Mouse (Mus musculus): ENCODE measurements around the gene Insc. TPM values are rescaled to one million over a fixed set of nuclear protein-coding genes. Genes with fewer than 3 reads are reported as not detected.

Gene Insc
- polyA plus RNA-seq, 1 experiment from 2014 or later, result 4.5 TPM

DNA sequence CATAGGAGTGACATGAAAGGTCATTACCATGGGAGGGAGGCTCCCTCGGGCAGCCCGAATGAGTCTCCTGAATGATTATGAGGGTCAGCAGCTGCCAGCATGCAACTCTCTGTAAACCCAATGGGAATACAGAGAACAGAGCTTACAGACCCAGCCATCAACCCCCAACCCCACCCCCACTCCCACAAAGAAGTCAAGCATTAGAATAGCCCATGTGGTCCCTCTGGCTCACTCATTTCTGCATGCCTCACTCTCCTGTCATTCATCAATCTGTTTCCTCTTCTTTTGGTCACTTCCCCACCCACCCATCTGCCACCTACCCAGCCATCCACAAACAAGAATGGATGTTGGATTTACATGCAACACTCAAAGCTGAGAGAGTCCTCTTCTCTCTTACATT lies 10.0 kb downstream of the Insc start:
- Histone ChIP-seq H3K4me2 (ENCODE audit: low read depth, low read length) (no peak overlapping the region), H3K27me3 (ENCODE audit: control insufficient read depth, insufficient read depth, low read depth, low read length) (no peaks in the 10 kb centered on the region), H3K27ac (ENCODE audit: low read length) (no peak overlapping the region), H3K4me1 (replicated peaks; ENCODE audit: control insufficient read depth, insufficient read depth, low read length) (no peaks in the 10 kb centered on the region), H3K9me3 (ENCODE audit: control insufficient read depth, low read length) (no peaks in the 10 kb centered on the region), H3K36me3 (ENCODE audit: control insufficient read depth, insufficient read depth, low read length) (no peaks in the 10 kb centered on the region), H3K9ac (ENCODE audit: low read length) (no peak overlapping the region), H3K4me3 (ENCODE audit: low read length) (no peak overlapping the region)
- 74% methylated on average over 2 of the region's 2 CpGs for WGBS
- ATAC-seq (ENCODE audit: low read depth), result no peak

DNA sequence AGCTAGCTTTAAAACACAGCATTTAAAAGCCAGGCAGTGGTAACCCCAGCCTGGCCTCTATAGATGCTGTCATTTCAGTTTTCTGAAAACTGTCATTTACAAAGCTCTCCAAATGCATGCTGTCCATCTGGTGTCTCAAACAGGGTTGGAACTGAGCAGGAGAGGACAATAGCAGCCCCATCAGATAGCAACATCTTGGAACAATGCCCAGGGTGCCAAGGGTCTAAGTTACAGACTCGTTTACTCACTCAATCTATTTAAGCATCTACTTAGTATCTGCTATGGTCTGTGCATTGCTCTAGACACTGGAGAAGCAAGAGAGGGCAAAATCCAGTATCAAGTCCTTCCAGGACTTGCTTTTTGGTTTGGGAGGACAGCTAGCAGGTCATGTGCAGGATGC lies 10.7 kb downstream of the Insc start:
- no peak overlapping the region for H3K9ac ChIP-seq (ENCODE audit: low read length)
- ATAC-seq (ENCODE audit: low read depth), result no peak
- no peak overlapping the region for H3K4me3 ChIP-seq (ENCODE audit: low read length)
- H3K9me3 ChIP-seq (ENCODE audit: control insufficient read depth, low read length), result no peaks in the 10 kb centered on the region
- 20% methylated on average over 1 of the region's 1 CpGs for WGBS
- H3K4me1 ChIP-seq (replicated peaks; ENCODE audit: control insufficient read depth, insufficient read depth, low read length), result no peaks in the 10 kb centered on the region
- H3K36me3 ChIP-seq (ENCODE audit: control insufficient read depth, insufficient read depth, low read length), result no peaks in the 10 kb centered on the region
- H3K27ac ChIP-seq (ENCODE audit: low read length), result no peak overlapping the region
- no peak overlapping the region for H3K4me2 ChIP-seq (ENCODE audit: low read depth, low read length)
- H3K27me3 ChIP-seq (ENCODE audit: control insufficient read depth, insufficient read depth, low read depth, low read length), result no peaks in the 10 kb centered on the region

DNA sequence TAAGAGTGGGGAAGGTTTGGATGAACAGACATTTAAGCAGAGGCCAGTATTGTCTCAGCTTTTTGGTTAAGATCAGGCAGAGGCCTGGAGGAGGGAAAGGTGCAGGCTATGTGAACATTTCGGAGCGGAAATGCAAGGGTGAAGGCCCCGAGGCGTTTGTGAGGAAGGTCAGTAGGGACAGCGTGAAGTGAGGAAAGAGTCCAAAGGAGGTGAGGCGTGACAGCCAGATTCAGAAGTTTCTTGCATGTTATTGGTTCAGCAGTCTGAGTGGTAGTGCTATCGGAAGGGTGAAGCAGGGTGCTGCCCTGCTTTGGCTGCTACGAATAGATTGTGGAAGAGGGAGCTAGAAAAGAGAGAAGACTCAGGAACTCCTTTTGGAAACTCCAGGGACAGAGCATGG lies 11.1 kb downstream of the Insc start:
- H3K27ac ChIP-seq (ENCODE audit: low read length), result no peak overlapping the region
- no peak overlapping the region for H3K9ac ChIP-seq (ENCODE audit: low read length)
- no peaks in the 10 kb centered on the region for H3K4me1 ChIP-seq (replicated peaks; ENCODE audit: control insufficient read depth, insufficient read depth, low read length)
- no peaks in the 10 kb centered on the region for H3K9me3 ChIP-seq (ENCODE audit: control insufficient read depth, low read length)
- ATAC-seq (ENCODE audit: low read depth), result no peak
- H3K4me2 ChIP-seq (ENCODE audit: low read depth, low read length), result no peak overlapping the region
- no peaks in the 10 kb centered on the region for H3K36me3 ChIP-seq (ENCODE audit: control insufficient read depth, insufficient read depth, low read length)
- H3K27me3 ChIP-seq (ENCODE audit: control insufficient read depth, insufficient read depth, low read depth, low read length), result no peaks in the 10 kb centered on the region
- WGBS, result 57% methylated on average over 8 of the region's 8 CpGs
- H3K4me3 ChIP-seq (ENCODE audit: low read length), result no peak overlapping the region

DNA sequence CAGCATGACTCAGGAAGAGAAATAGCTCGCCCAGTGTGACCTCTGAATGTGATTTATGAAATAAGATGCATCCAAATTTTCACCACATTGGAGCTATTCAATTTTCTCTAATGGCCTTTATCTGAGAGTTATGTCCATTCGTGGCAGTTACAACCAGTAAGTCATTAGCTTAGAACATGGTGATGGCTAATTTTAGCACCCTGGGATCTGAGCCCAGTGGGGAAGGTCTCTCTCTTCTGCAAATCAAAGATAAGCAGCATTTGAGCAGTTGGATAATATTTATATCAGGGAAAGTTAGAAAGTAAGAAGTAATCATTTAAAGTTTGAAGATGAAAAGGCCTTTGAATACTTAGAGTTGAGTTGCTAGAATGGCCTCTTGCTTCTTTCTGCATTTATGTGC lies 19.2 kb downstream of the Insc start:
- H3K36me3 ChIP-seq (ENCODE audit: control insufficient read depth, insufficient read depth, low read length), result no peaks in the 10 kb centered on the region
- H3K4me3 ChIP-seq (ENCODE audit: low read length), result no peak overlapping the region
- H3K27ac ChIP-seq (ENCODE audit: low read length), result no peak overlapping the region
- H3K9ac ChIP-seq (ENCODE audit: low read length), result no peak overlapping the region
- no peak overlapping the region for H3K4me2 ChIP-seq (ENCODE audit: low read depth, low read length)
- H3K9me3 ChIP-seq (ENCODE audit: control insufficient read depth, low read length), result no peaks in the 10 kb centered on the region
- H3K4me1 ChIP-seq (replicated peaks; ENCODE audit: control insufficient read depth, insufficient read depth, low read length), result no peaks in the 10 kb centered on the region
- 50% methylated on average over 2 of the region's 2 CpGs for WGBS
- ATAC-seq (ENCODE audit: low read depth), result no peak
- H3K27me3 ChIP-seq (ENCODE audit: control insufficient read depth, insufficient read depth, low read depth, low read length), result no peaks in the 10 kb centered on the region

DNA sequence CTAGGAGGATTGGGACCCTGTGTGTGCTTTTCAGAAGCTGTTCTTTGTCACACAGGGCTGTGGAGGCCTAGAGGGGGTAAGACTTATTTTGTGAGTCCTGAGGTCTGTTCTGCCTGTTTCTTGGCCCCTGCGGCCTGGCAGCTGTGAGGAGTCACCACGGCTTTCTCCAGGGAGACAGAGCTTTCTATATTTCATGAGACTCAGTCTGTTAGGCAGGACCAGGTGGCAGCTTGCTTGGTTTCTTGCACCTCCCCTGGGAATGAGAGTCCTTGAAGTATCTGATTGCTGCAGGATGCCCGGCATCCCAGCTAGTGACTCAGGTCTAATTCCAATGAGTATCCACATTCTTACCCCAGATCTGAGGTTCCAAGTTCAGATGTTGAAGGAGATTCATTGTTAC lies 21.8 kb downstream of the Insc start:
- WGBS, result 69% methylated on average over 3 of the region's 3 CpGs
- Histone ChIP-seq H3K27ac (ENCODE audit: low read length) (no peak overlapping the region), H3K36me3 (ENCODE audit: control insufficient read depth, insufficient read depth, low read length) (no peaks in the 10 kb centered on the region), H3K27me3 (ENCODE audit: control insufficient read depth, insufficient read depth, low read depth, low read length) (no peaks in the 10 kb centered on the region), H3K4me3 (ENCODE audit: low read length) (no peak overlapping the region), H3K9ac (ENCODE audit: low read length) (no peak overlapping the region), H3K9me3 (ENCODE audit: control insufficient read depth, low read length) (no peaks in the 10 kb centered on the region), H3K4me2 (ENCODE audit: low read depth, low read length) (no peak overlapping the region), H3K4me1 (replicated peaks; ENCODE audit: control insufficient read depth, insufficient read depth, low read length) (no peaks in the 10 kb centered on the region)
- ATAC-seq (ENCODE audit: low read depth), result no peak

DNA sequence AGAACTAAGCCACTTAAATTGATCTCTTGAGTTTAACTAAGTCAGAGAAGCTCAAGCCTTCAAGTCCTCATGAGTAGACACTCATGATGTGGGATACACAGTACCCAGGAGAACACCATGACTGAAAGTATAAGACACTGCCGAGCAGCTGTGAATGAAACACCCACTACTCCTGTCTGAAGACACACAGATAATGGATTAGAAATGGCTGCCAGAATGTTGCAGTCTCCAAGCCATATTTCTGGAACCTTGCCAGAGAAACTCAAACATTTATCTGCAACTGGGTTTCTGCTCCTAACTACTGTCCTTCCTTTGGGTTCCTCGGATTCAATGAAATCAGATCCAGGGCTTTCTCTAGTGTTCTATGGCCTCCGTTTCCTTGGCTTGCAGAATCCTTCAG lies 23.0 kb downstream of the Insc start:
- no peak for ATAC-seq (ENCODE audit: low read depth)
- Histone ChIP-seq H3K9ac (ENCODE audit: low read length) (no peak overlapping the region), H3K27me3 (ENCODE audit: control insufficient read depth, insufficient read depth, low read depth, low read length) (no peaks in the 10 kb centered on the region), H3K27ac (ENCODE audit: low read length) (no peak overlapping the region), H3K4me3 (ENCODE audit: low read length) (no peak overlapping the region), H3K36me3 (ENCODE audit: control insufficient read depth, insufficient read depth, low read length) (no peaks in the 10 kb centered on the region), H3K4me1 (replicated peaks; ENCODE audit: control insufficient read depth, insufficient read depth, low read length) (no peaks in the 10 kb centered on the region), H3K9me3 (ENCODE audit: control insufficient read depth, low read length) (no peaks in the 10 kb centered on the region), H3K4me2 (ENCODE audit: low read depth, low read length) (no peak overlapping the region)
- 47% methylated on average over 3 of the region's 3 CpGs for WGBS

DNA sequence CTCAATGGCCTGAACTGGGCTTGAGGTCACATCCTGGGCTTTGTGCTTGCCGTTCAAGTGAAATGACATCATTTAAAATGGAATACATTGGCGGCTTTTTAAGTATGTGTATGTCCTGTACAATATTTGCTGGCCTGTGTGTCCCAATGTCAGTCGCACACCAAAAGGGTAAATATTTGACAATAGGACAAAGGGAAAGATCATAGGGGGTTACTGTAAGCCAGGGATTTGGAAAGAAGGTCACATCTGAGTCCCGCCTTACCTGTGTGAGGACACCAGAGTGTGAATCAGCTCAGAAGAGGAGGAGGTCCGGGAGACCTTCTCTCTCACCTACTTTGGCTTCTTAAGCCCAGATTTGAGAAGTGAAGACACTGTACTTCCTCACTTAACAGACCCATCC lies 25.0 kb downstream of the Insc start:
- ATAC-seq (ENCODE audit: low read depth), result no peak
- H3K4me2 ChIP-seq (ENCODE audit: low read depth, low read length), result no peak overlapping the region
- H3K27me3 ChIP-seq (ENCODE audit: control insufficient read depth, insufficient read depth, low read depth, low read length), result no peaks in the 10 kb centered on the region
- no peak overlapping the region for H3K4me3 ChIP-seq (ENCODE audit: low read length)
- 69% methylated on average over 5 of the region's 5 CpGs for WGBS
- H3K36me3 ChIP-seq (ENCODE audit: control insufficient read depth, insufficient read depth, low read length), result no peaks in the 10 kb centered on the region
- H3K27ac ChIP-seq (ENCODE audit: low read length), result no peak overlapping the region
- H3K9me3 ChIP-seq (ENCODE audit: control insufficient read depth, low read length), result no peaks in the 10 kb centered on the region
- no peak overlapping the region for H3K9ac ChIP-seq (ENCODE audit: low read length)
- no peaks in the 10 kb centered on the region for H3K4me1 ChIP-seq (replicated peaks; ENCODE audit: control insufficient read depth, insufficient read depth, low read length)

DNA sequence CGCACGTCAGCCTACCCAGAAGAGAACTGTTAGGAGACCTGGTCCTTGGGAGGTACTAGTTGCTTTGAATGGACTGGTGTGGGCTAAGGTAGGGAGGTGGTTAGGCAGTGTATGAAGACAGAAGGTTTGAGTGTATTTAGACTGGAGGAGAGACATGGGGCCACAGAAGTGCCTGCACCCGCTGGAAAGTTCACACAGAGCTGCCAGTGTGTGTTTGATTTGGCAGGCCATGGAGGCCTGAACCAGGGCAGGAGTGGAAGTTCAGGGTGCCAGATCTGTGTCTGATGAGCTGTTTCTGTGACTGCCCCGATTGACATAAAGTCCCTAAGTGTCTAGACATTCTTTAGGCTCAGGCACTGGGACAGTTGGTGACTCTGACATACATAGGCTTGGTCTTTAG lies 25.5 kb downstream of the Insc start:
- H3K27ac ChIP-seq (ENCODE audit: low read length), result no peak overlapping the region
- no peaks in the 10 kb centered on the region for H3K4me1 ChIP-seq (replicated peaks; ENCODE audit: control insufficient read depth, insufficient read depth, low read length)
- H3K9me3 ChIP-seq (ENCODE audit: control insufficient read depth, low read length), result no peaks in the 10 kb centered on the region
- H3K36me3 ChIP-seq (ENCODE audit: control insufficient read depth, insufficient read depth, low read length), result no peaks in the 10 kb centered on the region
- no peak overlapping the region for H3K9ac ChIP-seq (ENCODE audit: low read length)
- whole genome bisulfite sequencing, result 66% methylated on average over 4 of the region's 4 CpGs
- no peak for ATAC-seq (ENCODE audit: low read depth)
- no peak overlapping the region for H3K4me3 ChIP-seq (ENCODE audit: low read length)
- no peaks in the 10 kb centered on the region for H3K27me3 ChIP-seq (ENCODE audit: control insufficient read depth, insufficient read depth, low read depth, low read length)
- H3K4me2 ChIP-seq (ENCODE audit: low read depth, low read length), result no peak overlapping the region

DNA sequence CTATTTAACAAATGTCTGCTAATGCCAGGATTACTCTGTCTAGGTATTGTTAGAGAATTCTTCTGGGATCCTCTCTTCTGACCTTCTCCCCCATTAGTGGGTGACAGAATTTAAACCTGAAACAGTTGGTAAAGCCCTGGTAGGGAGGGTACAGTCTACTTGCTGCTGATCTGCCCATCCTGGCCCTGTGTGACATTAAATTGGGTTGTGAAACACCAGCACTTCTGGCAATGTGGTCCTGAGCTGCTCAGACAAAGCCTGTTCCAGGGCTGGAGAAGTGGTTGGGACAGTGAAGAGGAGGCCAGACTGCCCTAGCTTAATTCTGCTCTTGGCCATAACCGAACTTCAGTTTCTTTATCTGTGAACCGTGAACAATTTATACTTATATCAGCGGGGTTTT lies 27.1 kb downstream of the Insc start:
- no peak overlapping the region for H3K9ac ChIP-seq (ENCODE audit: low read length)
- WGBS, result 80% methylated on average over 3 of the region's 3 CpGs
- no peaks in the 10 kb centered on the region for H3K36me3 ChIP-seq (ENCODE audit: control insufficient read depth, insufficient read depth, low read length)
- no peak overlapping the region for H3K4me3 ChIP-seq (ENCODE audit: low read length)
- no peaks in the 10 kb centered on the region for H3K4me1 ChIP-seq (replicated peaks; ENCODE audit: control insufficient read depth, insufficient read depth, low read length)
- no peak for ATAC-seq (ENCODE audit: low read depth)
- H3K4me2 ChIP-seq (ENCODE audit: low read depth, low read length), result no peak overlapping the region
- no peaks in the 10 kb centered on the region for H3K27me3 ChIP-seq (ENCODE audit: control insufficient read depth, insufficient read depth, low read depth, low read length)
- no peak overlapping the region for H3K27ac ChIP-seq (ENCODE audit: low read length)
- no peaks in the 10 kb centered on the region for H3K9me3 ChIP-seq (ENCODE audit: control insufficient read depth, low read length)

DNA sequence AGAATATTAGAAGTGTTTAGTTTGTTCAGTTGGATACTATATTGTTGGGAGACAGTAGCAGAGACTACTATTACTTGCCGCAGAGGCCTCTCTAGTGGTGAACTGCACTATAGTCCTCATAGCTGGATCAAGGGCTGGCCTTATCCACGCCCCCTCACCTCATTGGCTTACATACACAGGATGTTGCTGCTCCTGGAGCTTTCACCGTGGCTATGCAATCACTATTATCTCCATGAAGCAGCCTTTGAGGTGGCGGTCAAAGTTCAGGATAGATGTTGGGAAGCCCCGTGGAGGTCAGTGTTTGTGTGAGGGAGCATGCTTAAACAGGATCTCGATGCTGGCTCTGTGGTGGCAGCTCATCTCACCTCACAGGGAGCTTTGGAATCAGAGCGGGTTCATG lies 28.3 kb downstream of the Insc start:
- 56% methylated on average over 7 of the region's 7 CpGs for WGBS
- no peaks in the 10 kb centered on the region for H3K4me1 ChIP-seq (replicated peaks; ENCODE audit: control insufficient read depth, insufficient read depth, low read length)
- H3K4me3 ChIP-seq (ENCODE audit: low read length), result no peak overlapping the region

More for the DNA sequence above, 28.3 kb downstream of the Insc start:
- H3K4me2 ChIP-seq (ENCODE audit: low read depth, low read length), result no peak overlapping the region
- H3K27ac ChIP-seq (ENCODE audit: low read length), result no peak overlapping the region
- no peaks in the 10 kb centered on the region for H3K9me3 ChIP-seq (ENCODE audit: control insufficient read depth, low read length)
- H3K9ac ChIP-seq (ENCODE audit: low read length), result no peak overlapping the region
- no peaks in the 10 kb centered on the region for H3K27me3 ChIP-seq (ENCODE audit: control insufficient read depth, insufficient read depth, low read depth, low read length)
- no peak for ATAC-seq (ENCODE audit: low read depth)
- no peaks in the 10 kb centered on the region for H3K36me3 ChIP-seq (ENCODE audit: control insufficient read depth, insufficient read depth, low read length)
